17 mouse cellular contexts compared by ENCODE assay signal in genomic region chr13:58311351-58311750, GRCm38 (mm10). TPM values are rescaled to one million over a fixed set of nuclear protein-coding genes. Genes with fewer than 3 reads are reported as not detected.
DNase-seq lines count a peak whose midpoint lies in the region; ATAC-seq and TF ChIP-seq lines count a peak whose summit lies in the region.
"Had no signal": no experiment of that assay in that cellular context is flagged by ENCODE, and none has a peak within 500 bp of the region (broad histone marks: within the 10 kb centered on the region; RNA-seq: fewer than 3 reads in every experiment).

No protein-coding gene starts in this region.

- no peaks in the 10 kb centered on the region for H3K9me3 ChIP-seq in hindbrain, embryonic 10.5 days
- H3K9me3 ChIP-seq in hindbrain, embryonic 14.5 days (ENCODE audit: control insufficient read depth, low read length) = no peaks in the 10 kb centered on the region
- no peaks in the 10 kb centered on the region for H3K9me3 ChIP-seq in kidney, postnatal 0 days (replicated peaks; ENCODE audit: low read length)
- no peaks in the 10 kb centered on the region for H3K9me3 ChIP-seq in stomach, postnatal 0 days (ENCODE audit: control insufficient read depth, low read length)
- H3K9me3 ChIP-seq in hindbrain, embryonic 13.5 days = no peaks in the 10 kb centered on the region
- H3K9me3 ChIP-seq: heart, embryonic 10.5 days; hindbrain, embryonic 15.5 days; limb, embryonic 12.5 days; midbrain, embryonic 12.5 days; neural tube, embryonic 13.5 days had no signal

- no peak overlapping the region for H3K27ac ChIP-seq in hindbrain, embryonic 10.5 days
- H3K27ac ChIP-seq in hindbrain, embryonic 14.5 days = no peak overlapping the region
- H3K27ac ChIP-seq in kidney, postnatal 0 days = no peak overlapping the region
- H3K27ac ChIP-seq in stomach, postnatal 0 days (replicated peaks) = no peak overlapping the region
- no peak overlapping the region for H3K27ac ChIP-seq in hindbrain, embryonic 13.5 days
- H3K27ac ChIP-seq: gastrocnemius, adult 2 months; heart, embryonic 10.5 days; hindbrain, embryonic 15.5 days; limb, embryonic 12.5 days; midbrain, embryonic 12.5 days; neural tube, embryonic 13.5 days had no signal

- H3K27me3 ChIP-seq in hindbrain, embryonic 10.5 days (ENCODE audit: insufficient read depth, poor library complexity, severe bottlenecking) = no peaks in the 10 kb centered on the region
- no peaks in the 10 kb centered on the region for H3K27me3 ChIP-seq in hindbrain, embryonic 14.5 days (ENCODE audit: control insufficient read depth, insufficient read depth, low read length)
- H3K27me3 ChIP-seq in kidney, postnatal 0 days (ENCODE audit: insufficient read depth, low read length) = no peaks in the 10 kb centered on the region
- no peaks in the 10 kb centered on the region for H3K27me3 ChIP-seq in stomach, postnatal 0 days (ENCODE audit: control insufficient read depth, insufficient read depth, low read length)
- H3K27me3 ChIP-seq in hindbrain, embryonic 13.5 days = no peaks in the 10 kb centered on the region
- H3K27me3 ChIP-seq: hindbrain, embryonic 15.5 days; limb, embryonic 12.5 days; midbrain, embryonic 12.5 days; neural tube, embryonic 13.5 days had no signal

- no peaks in the 10 kb centered on the region for H3K36me3 ChIP-seq in hindbrain, embryonic 10.5 days
- H3K36me3 ChIP-seq in hindbrain, embryonic 14.5 days (replicated peaks; ENCODE audit: control insufficient read depth, insufficient read depth) = no peaks in the 10 kb centered on the region
- H3K36me3 ChIP-seq in kidney, postnatal 0 days (ENCODE audit: insufficient read depth, low read length) = no peaks in the 10 kb centered on the region
- no peaks in the 10 kb centered on the region for H3K36me3 ChIP-seq in stomach, postnatal 0 days (ENCODE audit: control insufficient read depth, insufficient read depth, low read length)
- H3K36me3 ChIP-seq in hindbrain, embryonic 13.5 days = no peaks in the 10 kb centered on the region
- H3K36me3 ChIP-seq: heart, embryonic 10.5 days; hindbrain, embryonic 15.5 days; limb, embryonic 12.5 days; midbrain, embryonic 12.5 days; neural tube, embryonic 13.5 days had no signal

- H3K4me3 ChIP-seq in hindbrain, embryonic 10.5 days = no peak overlapping the region
- no peak overlapping the region for H3K4me3 ChIP-seq in hindbrain, embryonic 14.5 days (replicated peaks; ENCODE audit: low read length)
- no peak overlapping the region for H3K4me3 ChIP-seq in kidney, postnatal 0 days (replicated peaks; ENCODE audit: low read depth, low read length)
- H3K4me3 ChIP-seq in stomach, postnatal 0 days (ENCODE audit: low read depth, low read length) = no peak overlapping the region
- H3K4me3 ChIP-seq in hindbrain, embryonic 13.5 days = no peak overlapping the region
- H3K4me3 ChIP-seq: gastrocnemius, adult 2 months; heart, embryonic 10.5 days; hindbrain, embryonic 15.5 days; limb, embryonic 12.5 days; midbrain, embryonic 12.5 days; neural tube, embryonic 13.5 days had no signal

- ATAC-seq in hindbrain, embryonic 14.5 days (ENCODE audit: low FRiP score) = no peak
- ATAC-seq in kidney, postnatal 0 days (replicated peaks; ENCODE audit: low FRiP score, low read depth) = no peak; the same call in 1 of the 2 replicates
- ATAC-seq in stomach, postnatal 0 days (ENCODE audit: low FRiP score, low TSS enrichment) = no peak
- ATAC-seq in hindbrain, embryonic 13.5 days (ENCODE audit: low FRiP score) = no peak
- ATAC-seq: liver, postnatal 0 days had no signal

- peak; percentile 7 for DNase-seq in hindbrain, embryonic 10.5 days (ENCODE audit: low spot score)
- no peak for DNase-seq in hindbrain, embryonic 14.5 days (ENCODE audit: low spot score)
- DNase-seq in urinary bladder, postnatal 14 days (ENCODE audit: low spot score) = peak; percentile 27
- DNase-seq in urinary bladder, postnatal 10 days (ENCODE audit: low spot score) = no peak
- no peak for DNase-seq in kidney, postnatal 0 days (ENCODE audit: low spot score)
- peak; percentile 26 for DNase-seq in stomach, postnatal 0 days (ENCODE audit: low spot score)
- no peak for DNase-seq in layer of hippocampus, adult 9-11 months
- DNase-seq: gastrocnemius, adult 2 months; liver, postnatal 0 days; right cerebral cortex, adult 18-20 months; thymus, postnatal 14 days had no signal

- no peaks in the 10 kb centered on the region for H3K4me1 ChIP-seq in hindbrain, embryonic 10.5 days (replicated peaks)
- no peaks in the 10 kb centered on the region for H3K4me1 ChIP-seq in hindbrain, embryonic 14.5 days (replicated peaks; ENCODE audit: control insufficient read depth, insufficient read depth, low read length)
- H3K4me1 ChIP-seq in kidney, postnatal 0 days (replicated peaks; ENCODE audit: insufficient read depth, low read length) = no peaks in the 10 kb centered on the region
- H3K4me1 ChIP-seq in stomach, postnatal 0 days (replicated peaks; ENCODE audit: control insufficient read depth, insufficient read depth) = no peaks in the 10 kb centered on the region
- H3K4me1 ChIP-seq in hindbrain, embryonic 13.5 days (replicated peaks) = no peaks in the 10 kb centered on the region
- H3K4me1 ChIP-seq: heart, embryonic 10.5 days; hindbrain, embryonic 15.5 days; limb, embryonic 12.5 days; midbrain, embryonic 12.5 days; neural tube, embryonic 13.5 days had no signal

- H3K9ac ChIP-seq in hindbrain, embryonic 14.5 days = no peak overlapping the region
- no peak overlapping the region for H3K9ac ChIP-seq in kidney, postnatal 0 days (ENCODE audit: low read depth, low read length)
- H3K9ac ChIP-seq in stomach, postnatal 0 days (ENCODE audit: low read length) = no peak overlapping the region
- H3K9ac ChIP-seq in hindbrain, embryonic 13.5 days = no peak overlapping the region
- H3K9ac ChIP-seq: hindbrain, embryonic 15.5 days; limb, embryonic 12.5 days; liver, postnatal 0 days; midbrain, embryonic 12.5 days; neural tube, embryonic 13.5 days had no signal

- WGBS in hindbrain, embryonic 10.5 days = 42% methylated on average over 3 of the region's 3 CpGs
- WGBS in hindbrain, embryonic 14.5 days = 53% methylated on average over 3 of the region's 3 CpGs
- 54% methylated on average over 3 of the region's 3 CpGs for WGBS in kidney, postnatal 0 days
- WGBS in stomach, postnatal 0 days = 45% methylated on average over 3 of the region's 3 CpGs
- WGBS in hindbrain, embryonic 13.5 days = 53% methylated on average over 3 of the region's 3 CpGs

- no peak overlapping the region for H3K4me2 ChIP-seq in hindbrain, embryonic 14.5 days (replicated peaks)
- H3K4me2 ChIP-seq in kidney, postnatal 0 days (ENCODE audit: low read length) = no peak overlapping the region
- H3K4me2 ChIP-seq in stomach, postnatal 0 days (replicated peaks; ENCODE audit: low read depth) = no peak overlapping the region
- H3K4me2 ChIP-seq in hindbrain, embryonic 13.5 days = no peak overlapping the region
- H3K4me2 ChIP-seq: hindbrain, embryonic 15.5 days; limb, embryonic 12.5 days; midbrain, embryonic 12.5 days; neural tube, embryonic 13.5 days had no signal

- peak; percentile 53; the same call in 1 of the 2 replicates for TF ChIP-seq CTCF in kidney, postnatal 0 days (IDR thresholded peaks at IDR 0.05; ENCODE audit: low read depth)
- peak; percentile 48 for TF ChIP-seq CTCF in stomach, postnatal 0 days (IDR thresholded peaks at IDR 0.05; ENCODE audit: low read depth)

- TF ChIP-seq EP300 in stomach, postnatal 0 days (optimal IDR thresholded peaks at IDR 0.05) = no peak

RNA-seq across cellular contexts. Expression of gene Gkap1, which starts 35.9 kb away (rescaled TPM):
- 23.2 and 23.6 TPM in 2 replicates for polyA plus RNA-seq in hindbrain, embryonic 10.5 days (2016; fragmentation: Nextera tagmentation; extraction: Ambion mirVana)
- polyA plus RNA-seq in hindbrain, embryonic 14.5 days (2014; fragmentation: Nextera tagmentation; extraction: Ambion mirVana) = 25.6 and 29.9 TPM in 2 replicates
- polyA plus RNA-seq in kidney, postnatal 0 days (2015; fragmentation: Nextera tagmentation; extraction: Ambion mirVana) = 43.7 and 54.2 TPM in 2 replicates
- polyA plus RNA-seq in stomach, postnatal 0 days (2015; fragmentation: Nextera tagmentation; extraction: Ambion mirVana) = 14.0 and 14.8 TPM in 2 replicates
- 28.4 and 31.0 TPM in 2 replicates for polyA plus RNA-seq in hindbrain, embryonic 13.5 days (2015; fragmentation: Nextera tagmentation; extraction: Ambion mirVana)

RNA-seq across cellular contexts. Expression of gene Kif27, which starts 47.6 kb away (rescaled TPM):
- 0.72 and 1.5 TPM in 2 replicates for polyA plus RNA-seq in hindbrain, embryonic 10.5 days (2016; fragmentation: Nextera tagmentation; extraction: Ambion mirVana)
- polyA plus RNA-seq in hindbrain, embryonic 14.5 days (2014; fragmentation: Nextera tagmentation; extraction: Ambion mirVana) = 2.7 and 3.1 TPM in 2 replicates
- polyA plus RNA-seq in kidney, postnatal 0 days (2015; fragmentation: Nextera tagmentation; extraction: Ambion mirVana) = 0.52 and 0.55 TPM in 2 replicates
- 0.11 and 0.19 TPM in 2 replicates for polyA plus RNA-seq in stomach, postnatal 0 days (2015; fragmentation: Nextera tagmentation; extraction: Ambion mirVana)
- 1.4 and 2.5 TPM in 2 replicates for polyA plus RNA-seq in hindbrain, embryonic 13.5 days (2015; fragmentation: Nextera tagmentation; extraction: Ambion mirVana)

Comparison
In these comparisons a context has a peak if more than half of its experiments do, and no peak if none do; other contexts are left out.
1. DNase-seq: peak in hindbrain, embryonic 10.5 days (single experiment), urinary bladder, postnatal 14 days (single experiment) and stomach, postnatal 0 days (single experiment); none in hindbrain, embryonic 14.5 days (single experiment), urinary bladder, postnatal 10 days (single experiment), kidney, postnatal 0 days (single experiment) and layer of hippocampus, adult 9-11 months (single experiment).